Mouse (Mus musculus) splenic B cell, adult 2 months (primary cell): ENCODE data around the gene Wfdc9.

Experiments
- DNase-seq: peaks from one replicate; pipeline ENCODE4 v3.0.0-alpha.2; 2011; ENCODE audit warnings: low read depth, low spot score
- H3K27me3 ChIP-seq: 2 replicates; pipeline ENCODE4 v1.6.1; 2012; ENCODE audit warnings: mild to moderate bottlenecking, low read length, moderate library complexity, mixed read lengths; ENCODE audit not compliant: control insufficient read depth, poor library complexity, insufficient read depth, severe bottlenecking
- H3K36me3 ChIP-seq: 2 replicates; pipeline ENCODE4 v1.6.1; 2012; ENCODE audit warnings: mild to moderate bottlenecking, low read length, moderate library complexity, mixed read lengths; ENCODE audit not compliant: control insufficient read depth, poor library complexity, insufficient read depth, severe bottlenecking

Wfdc9 gene

GRCm38 (mm10) chr2:164656483-164656882 is at the start of gene Wfdc9:
TSS of gene Wfdc9 (minus strand) at chr2:164656583.
- no peak for DNase-seq
- no peaks in the 10 kb centered on the region for H3K27me3 ChIP-seq

GRCm38 (mm10) chr2:164705991-164706390 is 49.6 kb upstream of the Wfdc9 start:
- Histone ChIP-seq H3K27me3 (no peaks in the 10 kb centered on the region), H3K36me3 (no peaks in the 10 kb centered on the region)
- no peak for DNase-seq

More at GRCm38 (mm10) chr2:164656483-164656882, at the start of gene Wfdc9:
- H3K36me3 ChIP-seq, result no peaks in the 10 kb centered on the region

- Histone ChIP-seq H3K36me3 (no peaks in the 10 kb centered on the region), H3K27me3 (no peaks in the 10 kb centered on the region)
- DNase-seq, result no peak
Observed at GRCm38 (mm10) chr2:164705328-164705727, 48.9 kb upstream of the Wfdc9 start.

- DNase-seq, result no peak
- Histone ChIP-seq H3K27me3 (no peaks in the 10 kb centered on the region), H3K36me3 (no peaks in the 10 kb centered on the region)
Observed at GRCm38 (mm10) chr2:164704235-164704634, 47.9 kb upstream of the Wfdc9 start.

- DNase-seq, result no peak
- Histone ChIP-seq H3K27me3 (no peaks in the 10 kb centered on the region), H3K36me3 (no peaks in the 10 kb centered on the region)
Observed at GRCm38 (mm10) chr2:164701761-164702160, 45.4 kb upstream of the Wfdc9 start.

- DNase-seq, result no peak
- Histone ChIP-seq H3K36me3 (no peaks in the 10 kb centered on the region), H3K27me3 (no peaks in the 10 kb centered on the region)
Observed at GRCm38 (mm10) chr2:164700959-164701358, 44.6 kb upstream of the Wfdc9 start.

- Histone ChIP-seq H3K27me3 (no peaks in the 10 kb centered on the region), H3K36me3 (no peaks in the 10 kb centered on the region)
- no peak for DNase-seq
Observed at GRCm38 (mm10) chr2:164698201-164698600, 41.8 kb upstream of the Wfdc9 start, which contains the start of gene Spint4. TSS of gene Spint4 (plus strand) at chr2:164698501.

GRCm38 (mm10) chr2:164684807-164685206 is 28.4 kb upstream of the Wfdc9 start, which contains the start of gene Wfdc13:
TSS of gene Wfdc13 (plus strand) at chr2:164685107.
- Histone ChIP-seq H3K36me3 (no peaks in the 10 kb centered on the region), H3K27me3 (no peaks in the 10 kb centered on the region)
- DNase-seq, result no peak

- no peaks in the 10 kb centered on the region for H3K36me3 ChIP-seq
- DNase-seq, result peak; percentile 11
- no peaks in the 10 kb centered on the region for H3K27me3 ChIP-seq
Observed at GRCm38 (mm10) chr2:164679906-164680305, 23.5 kb upstream of the Wfdc9 start.

GRCm38 (mm10) chr2:164678848-164679625 is 22.7 kb upstream of the Wfdc9 start:
- peak; percentile 80 for DNase-seq
- H3K27me3 ChIP-seq, result no peaks in the 10 kb centered on the region
- no peaks in the 10 kb centered on the region for H3K36me3 ChIP-seq

GRCm38 (mm10) chr2:164676916-164677685 is 20.7 kb upstream of the Wfdc9 start:
- H3K27me3 ChIP-seq, result no peaks in the 10 kb centered on the region
- H3K36me3 ChIP-seq, result no peaks in the 10 kb centered on the region
- no peak for DNase-seq

GRCm38 (mm10) chr2:164676103-164676502 is 19.7 kb upstream of the Wfdc9 start:
- no peaks in the 10 kb centered on the region for H3K27me3 ChIP-seq
- no peaks in the 10 kb centered on the region for H3K36me3 ChIP-seq
- DNase-seq, result no peak

GRCm38 (mm10) chr2:164673987-164674386 is 17.6 kb upstream of the Wfdc9 start, which contains the start of gene Wfdc11:
TSS of gene Wfdc11 (minus strand) at chr2:164674087.
- no peak for DNase-seq
- H3K27me3 ChIP-seq, result no peaks in the 10 kb centered on the region
- no peaks in the 10 kb centered on the region for H3K36me3 ChIP-seq

GRCm38 (mm10) chr2:164670938-164671337 is 14.6 kb upstream of the Wfdc9 start:
- H3K27me3 ChIP-seq, result no peaks in the 10 kb centered on the region
- H3K36me3 ChIP-seq, result no peaks in the 10 kb centered on the region
- no peak for DNase-seq

- H3K27me3 ChIP-seq, result no peaks in the 10 kb centered on the region
- no peak for DNase-seq
- H3K36me3 ChIP-seq, result no peaks in the 10 kb centered on the region
Observed at GRCm38 (mm10) chr2:164670261-164670660, 13.9 kb upstream of the Wfdc9 start.
